Comparison of ENCODE assay signal across 26 mouse cellular contexts in the genomic region with DNA sequence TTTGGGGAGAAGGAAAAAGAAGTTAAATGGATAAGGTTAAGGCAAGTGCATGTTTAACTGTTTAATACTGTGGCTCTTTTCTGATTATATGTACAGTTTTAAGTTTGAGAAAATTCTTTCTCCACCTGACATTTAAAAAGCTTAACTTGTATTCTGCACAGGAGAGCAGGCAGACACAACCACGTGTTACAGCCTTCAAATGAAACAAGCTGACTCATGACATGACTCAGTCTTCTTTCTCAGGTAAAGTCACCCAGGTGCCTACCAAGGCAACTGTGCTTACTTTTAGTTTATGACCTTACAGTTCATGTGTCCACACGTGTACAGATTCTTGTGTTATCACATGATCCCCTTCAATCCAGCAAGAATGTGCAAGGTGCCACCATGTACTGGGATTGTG.
"Had no signal": no experiment of that assay in that cellular context is flagged by ENCODE, and none has a peak within 500 bp of the region (broad histone marks: within the 10 kb centered on the region; RNA-seq: fewer than 3 reads in every experiment).

No protein-coding gene starts in this region.

- H3K4me1 ChIP-seq: embryonic facial prominence, embryonic 12.5 days; embryonic facial prominence, embryonic 13.5 days; embryonic facial prominence, embryonic 15.5 days; forebrain, embryonic 10.5 days; forebrain, embryonic 12.5 days; forebrain, embryonic 13.5 days; forebrain, embryonic 15.5 days had no signal

- H3K36me3 ChIP-seq: embryonic facial prominence, embryonic 10.5 days; embryonic facial prominence, embryonic 12.5 days; embryonic facial prominence, embryonic 13.5 days; embryonic facial prominence, embryonic 15.5 days; forebrain, embryonic 10.5 days; forebrain, embryonic 12.5 days; forebrain, embryonic 15.5 days had no signal

- H3K9me3 ChIP-seq: embryonic facial prominence, embryonic 10.5 days; embryonic facial prominence, embryonic 12.5 days; embryonic facial prominence, embryonic 13.5 days; embryonic facial prominence, embryonic 15.5 days; forebrain, embryonic 10.5 days; forebrain, embryonic 12.5 days; forebrain, embryonic 13.5 days; forebrain, embryonic 15.5 days had no signal

- H3K27ac ChIP-seq: embryonic facial prominence, embryonic 10.5 days; embryonic facial prominence, embryonic 12.5 days; embryonic facial prominence, embryonic 13.5 days; embryonic facial prominence, embryonic 15.5 days; forebrain, embryonic 10.5 days; forebrain, embryonic 12.5 days; forebrain, embryonic 13.5 days; forebrain, embryonic 15.5 days; gastrocnemius, adult 2 months; heart, adult 2 months had no signal

- H3K27me3 ChIP-seq: embryonic facial prominence, embryonic 12.5 days; embryonic facial prominence, embryonic 13.5 days; embryonic facial prominence, embryonic 15.5 days; forebrain, embryonic 12.5 days; forebrain, embryonic 13.5 days; forebrain, embryonic 15.5 days had no signal

- H3K4me3 ChIP-seq: embryonic facial prominence, embryonic 10.5 days; embryonic facial prominence, embryonic 12.5 days; embryonic facial prominence, embryonic 13.5 days; embryonic facial prominence, embryonic 15.5 days; erythroblast, embryonic 14.5 days; forebrain, embryonic 10.5 days; forebrain, embryonic 12.5 days; forebrain, embryonic 13.5 days; forebrain, embryonic 15.5 days; gastrocnemius, adult 2 months; heart, adult 2 months had no signal

- ATAC-seq: forebrain, embryonic 13.5 days; forebrain, embryonic 14.5 days; forebrain, embryonic 15.5 days; forebrain, embryonic 16.5 days; forebrain, postnatal 0 days had no signal

- H3K4me2 ChIP-seq: embryonic facial prominence, embryonic 12.5 days; embryonic facial prominence, embryonic 13.5 days; embryonic facial prominence, embryonic 15.5 days; forebrain, embryonic 12.5 days; forebrain, embryonic 13.5 days; forebrain, embryonic 15.5 days had no signal

- H3K9ac ChIP-seq: embryonic facial prominence, embryonic 12.5 days; embryonic facial prominence, embryonic 13.5 days; embryonic facial prominence, embryonic 15.5 days; forebrain, embryonic 12.5 days; forebrain, embryonic 13.5 days; forebrain, embryonic 15.5 days; forebrain, postnatal 0 days had no signal

- DNase-seq: cerebellum, adult 9-10 months; cerebellum, adult 9-11 months; cerebellum, postnatal 10 days; cerebellum, postnatal 14 days; cerebellum, postnatal 25 days; cerebellum, postnatal 36 days; embryo, embryonic 11 days; forebrain, postnatal 0 days; gastrocnemius, adult 2 months; gastrocnemius, postnatal 10 days; gastrocnemius, postnatal 14 days; gastrocnemius, postnatal 25 days; gastrocnemius, postnatal 36 days; heart, adult 18-20 months; heart, adult 2 months had no signal
